Mouse (Mus musculus) hindbrain, embryonic 16.5 days (tissue): Measurements from ENCODE around the gene Psmc3ip. TPM values are rescaled to one million over a fixed set of nuclear protein-coding genes. Genes with fewer than 3 reads are reported as not detected.
"Not testable (repeated sequence)": the region's sequence is repeated elsewhere in the genome, so short reads cannot be mapped to it uniquely, and the experiment has no call there.

Experiments
- ATAC-seq: fragments of 200-750 bp; cut with Nextera tagmentation; 2 replicates; pipeline ENCODE4 v1.8.0; 2017; ENCODE audit warnings: moderate TSS enrichment, moderate library complexity
- H3K27ac ChIP-seq: fragments of 300-500 bp; sonication (generic); 2 replicates; pipeline ENCODE4 v1.5.1; 2014; ENCODE audit warnings: low read depth, mild to moderate bottlenecking, control low read depth, low read length, moderate library complexity
- H3K27me3 ChIP-seq: fragments of 300-500 bp; sonication (generic); replicated peaks from 2 replicates; pipeline ENCODE4 v1.6.1; 2014; ENCODE audit warnings: low read length; ENCODE audit not compliant: control insufficient read depth, insufficient read depth
- H3K36me3 ChIP-seq: fragments of 300-500 bp; sonication (generic); 2 replicates; pipeline ENCODE4 v1.6.1; 2014; ENCODE audit warnings: mild to moderate bottlenecking, low read length, moderate library complexity, mixed read lengths; ENCODE audit not compliant: control insufficient read depth, insufficient read depth
- H3K4me1 ChIP-seq: fragments of 300-500 bp; sonication (generic); 2 replicates; pipeline ENCODE4 v1.6.1; 2014; ENCODE audit warnings: low read depth, low read length; ENCODE audit not compliant: control insufficient read depth, insufficient read depth
- H3K4me2 ChIP-seq: fragments of 300-500 bp; sonication (generic); 2 replicates; pipeline ENCODE4 v1.6.1; 2014; ENCODE audit warnings: mild to moderate bottlenecking, low read length, control low read depth, moderate library complexity
- H3K4me3 ChIP-seq: fragments of 300-500 bp; sonication (generic); 2 replicates; pipeline ENCODE4 v1.5.1; 2014; ENCODE audit warnings: mild to moderate bottlenecking, low read length, control low read depth, moderate library complexity
- H3K9ac ChIP-seq: fragments of 300-500 bp; sonication (generic); 2 replicates; pipeline ENCODE4 v1.6.1; 2014; ENCODE audit warnings: low read depth, mild to moderate bottlenecking, control low read depth, low read length, moderate library complexity
- H3K9me3 ChIP-seq: fragments of 300-500 bp; sonication (generic); 2 replicates; pipeline ENCODE4 v1.6.1; 2014; ENCODE audit warnings: mild to moderate bottlenecking, low read length, moderate library complexity; ENCODE audit not compliant: control insufficient read depth
- WGBS: fragments of 180-500 bp; shearing (Covaris S2); extraction: QIAGEN DNeasy Blood & Tissue Kit; methylation state at CpG from one replicate; pipeline ENCODE4 v1.1.7; 2014; 5-methylcytosine and 5-hydroxymethylcytosine counted together
- polyA plus RNA-seq: library from polyadenylated mRNA; unstranded; fragments of >200 nt; fragmentation: Nextera tagmentation; extraction: Ambion mirVana; gene quantifications from 2 replicates; pipeline ENCODE4 v1.2.1, GENCODE M21; 2015

Gene Psmc3ip
- polyA plus RNA-seq, 1 experiment from 2014 or later, result 17.9 TPM

GRCm38 (mm10) chr11:101133037-101133436 lies 37.8 kb upstream of the Psmc3ip start:
- Histone ChIP-seq H3K36me3 (no peaks in the 10 kb centered on the region), H3K4me3 (no peak overlapping the region), H3K4me1 (no peaks in the 10 kb centered on the region), H3K9me3 (no peaks in the 10 kb centered on the region), H3K27me3 (no peaks in the 10 kb centered on the region), H3K9ac (no peak overlapping the region), H3K4me2 (no peak overlapping the region), H3K27ac (no peak overlapping the region)
- WGBS, result 80% methylated on average over 12 of the region's 12 CpGs
- ATAC-seq, result no peak

GRCm38 (mm10) chr11:101131701-101132100 lies 36.5 kb upstream of the Psmc3ip start:
- Histone ChIP-seq H3K4me1 (no peaks in the 10 kb centered on the region), H3K9me3 (no peaks in the 10 kb centered on the region), H3K9ac (no peak overlapping the region), H3K4me3 (no peak overlapping the region), H3K4me2 (no peak overlapping the region), H3K27ac (no peak overlapping the region), H3K36me3 (peaks cover 2% of the 10 kb centered on the region), H3K27me3 (no peaks in the 10 kb centered on the region)
- 87% methylated on average over 6 of the region's 6 CpGs for WGBS
- no peak for ATAC-seq

- H3K4me2 ChIP-seq, result no peak overlapping the region
- ATAC-seq, result no peak
- H3K4me1 ChIP-seq, result no peaks in the 10 kb centered on the region
Observed at GRCm38 (mm10) chr11:101131187-101131586, 36.0 kb upstream of the Psmc3ip start.

DNA sequence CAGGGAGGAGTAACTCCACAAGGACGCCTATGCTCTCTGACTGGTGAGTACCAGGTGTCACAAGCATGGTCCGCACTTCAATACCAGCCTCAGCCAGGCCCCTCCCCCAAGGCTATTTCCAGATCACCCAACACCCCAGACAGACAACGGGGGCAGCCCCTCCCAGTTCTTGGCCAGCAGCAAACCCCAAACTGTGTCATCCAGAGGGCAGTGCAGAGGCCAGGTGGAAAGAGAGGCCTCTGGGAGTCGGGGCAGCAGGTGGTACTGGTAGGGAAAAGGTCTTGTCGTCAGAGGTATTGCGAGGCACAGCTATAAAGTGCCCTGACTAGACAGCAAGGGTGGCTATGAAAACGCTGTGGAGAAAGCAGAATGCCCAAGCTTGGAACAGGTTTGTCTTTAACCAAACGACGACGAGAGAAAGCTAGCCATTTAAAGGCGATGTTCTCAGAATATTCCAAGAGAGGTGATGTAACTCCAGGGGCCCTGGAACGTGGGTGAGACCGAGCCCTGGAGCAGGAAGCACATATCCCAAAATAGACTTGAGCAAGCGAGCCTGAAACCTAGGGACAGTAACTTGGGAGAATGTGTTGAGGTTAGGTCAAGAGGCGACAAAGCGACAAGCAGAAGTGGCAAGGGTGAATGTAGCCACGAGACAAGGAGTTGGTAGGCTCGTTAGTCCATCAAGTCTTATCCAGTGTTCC lies 35.0 kb upstream of the Psmc3ip start:
- 53% methylated on average over 18 of the region's 18 CpGs for WGBS
- no peaks in the 10 kb centered on the region for H3K9me3 ChIP-seq
- H3K4me3 ChIP-seq, result no peak overlapping the region
- peaks cover 12% of the 10 kb centered on the region for H3K36me3 ChIP-seq
- no peaks in the 10 kb centered on the region for H3K4me1 ChIP-seq
- ATAC-seq, result no peak
- H3K4me2 ChIP-seq, result no peak overlapping the region
- H3K27me3 ChIP-seq, result no peaks in the 10 kb centered on the region
- no peak overlapping the region for H3K27ac ChIP-seq
- no peak overlapping the region for H3K9ac ChIP-seq

More at GRCm38 (mm10) chr11:101131187-101131586, 36.0 kb upstream of the Psmc3ip start:
- H3K4me3 ChIP-seq, result no peak overlapping the region
- no peak overlapping the region for H3K27ac ChIP-seq
- no peaks in the 10 kb centered on the region for H3K27me3 ChIP-seq
- H3K36me3 ChIP-seq, result peaks cover 8% of the 10 kb centered on the region
- H3K9ac ChIP-seq, result no peak overlapping the region
- 79% methylated on average over 2 of the region's 2 CpGs for WGBS
- no peaks in the 10 kb centered on the region for H3K9me3 ChIP-seq

DNA sequence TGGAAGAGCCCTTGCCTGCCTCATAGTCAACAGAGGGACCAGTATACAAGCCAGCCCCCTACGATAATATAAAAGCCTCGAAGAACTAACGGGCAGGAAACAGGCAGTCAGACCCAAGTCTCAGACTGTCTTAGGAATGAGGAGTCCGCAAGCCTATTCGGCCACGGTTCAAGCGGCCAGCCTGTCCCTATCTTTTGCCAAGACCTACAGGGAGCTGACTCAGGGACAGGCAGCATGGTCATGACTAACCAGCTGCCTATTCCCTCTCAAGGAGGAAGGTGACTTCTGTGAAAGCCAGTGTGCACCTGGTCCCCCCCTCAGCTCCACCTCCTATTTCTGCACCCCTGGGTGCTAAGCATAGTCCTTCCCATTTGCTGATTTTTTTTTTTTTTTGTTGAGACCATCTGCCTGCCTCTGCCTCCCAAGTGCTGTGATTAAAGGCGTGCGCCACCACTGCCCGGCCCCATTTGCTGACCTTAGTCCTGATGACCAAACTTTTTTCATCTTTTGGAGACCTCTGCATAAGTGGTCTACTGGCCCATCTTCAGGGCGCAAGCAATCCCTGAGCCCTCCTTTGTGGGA lies 33.9 kb upstream of the Psmc3ip start:
- H3K4me1 ChIP-seq, result no peaks in the 10 kb centered on the region
- no peaks in the 10 kb centered on the region for H3K9me3 ChIP-seq
- H3K36me3 ChIP-seq, result peaks cover 12% of the 10 kb centered on the region
- WGBS, result 89% methylated on average over 11 of the region's 11 CpGs
- H3K27ac ChIP-seq, result no peak overlapping the region
- H3K4me3 ChIP-seq, result no peak overlapping the region
- no peaks in the 10 kb centered on the region for H3K27me3 ChIP-seq
- no peak for ATAC-seq
- H3K9ac ChIP-seq, result no peak overlapping the region
- no peak overlapping the region for H3K4me2 ChIP-seq

- H3K9me3 ChIP-seq, result no peaks in the 10 kb centered on the region
- no peak overlapping the region for H3K9ac ChIP-seq
- H3K36me3 ChIP-seq, result peaks cover 12% of the 10 kb centered on the region
- no peaks in the 10 kb centered on the region for H3K27me3 ChIP-seq
- no peak overlapping the region for H3K4me2 ChIP-seq
- no peaks in the 10 kb centered on the region for H3K4me1 ChIP-seq
- no peak for ATAC-seq
- H3K27ac ChIP-seq, result no peak overlapping the region
- WGBS, result 100% methylated on average over 1 of the region's 1 CpGs
- no peak overlapping the region for H3K4me3 ChIP-seq
Observed at GRCm38 (mm10) chr11:101127075-101127474, 31.8 kb upstream of the Psmc3ip start.

- H3K4me2 ChIP-seq, ATAC-seq, H3K9ac ChIP-seq, H3K9me3 ChIP-seq, H3K4me3 ChIP-seq, H3K4me1 ChIP-seq, H3K27ac ChIP-seq, H3K27me3 ChIP-seq: not testable (repeated sequence)
- H3K36me3 ChIP-seq, result peaks cover 12% of the 10 kb centered on the region
- WGBS, result 100% methylated on average over 6 of the region's 9 CpGs
Observed at GRCm38 (mm10) chr11:101125008-101125407, 29.8 kb upstream of the Psmc3ip start.

GRCm38 (mm10) chr11:101124494-101124893 lies 29.3 kb upstream of the Psmc3ip start:
- H3K27ac ChIP-seq, H3K9me3 ChIP-seq, H3K27me3 ChIP-seq, H3K4me1 ChIP-seq, H3K9ac ChIP-seq, H3K4me2 ChIP-seq, H3K4me3 ChIP-seq, ATAC-seq: not testable (repeated sequence)
- peaks cover 12% of the 10 kb centered on the region for H3K36me3 ChIP-seq
- 97% methylated on average over 8 of the region's 8 CpGs for WGBS

DNA sequence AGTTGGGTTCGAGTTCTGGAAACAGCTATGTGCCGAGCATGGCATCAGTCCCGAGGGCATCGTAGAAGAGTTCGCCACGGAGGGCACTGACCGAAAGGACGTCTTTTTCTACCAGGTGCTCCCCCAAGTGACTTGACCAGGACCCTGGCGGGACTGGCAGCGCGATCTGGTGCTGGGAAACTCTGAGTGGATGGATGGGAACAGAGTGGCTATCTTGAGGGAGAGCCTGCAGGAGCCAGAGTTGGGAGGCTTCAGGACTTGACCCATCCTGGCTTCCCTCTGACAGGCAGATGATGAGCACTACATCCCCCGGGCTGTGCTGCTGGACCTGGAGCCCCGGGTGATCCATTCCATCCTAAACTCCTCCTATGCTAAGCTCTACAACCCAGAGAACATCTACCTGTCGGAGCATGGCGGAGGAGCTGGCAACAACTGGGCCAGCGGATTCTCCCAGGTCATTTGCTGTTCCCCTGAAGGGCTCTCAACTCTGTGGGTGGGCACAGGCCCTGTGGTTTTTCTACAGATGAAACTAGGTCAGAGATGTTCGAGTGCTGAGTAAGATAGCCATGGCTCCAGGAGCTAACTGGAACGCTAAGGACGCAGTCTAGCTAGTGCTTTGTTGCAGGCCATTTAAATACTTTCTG lies 25.4 kb upstream of the Psmc3ip start:
- H3K36me3 ChIP-seq, result no peaks in the 10 kb centered on the region; the same call in none of the 2 replicates
- peak overlapping the region; percentile 88 for H3K27ac ChIP-seq
- peaks cover 28% of the 10 kb centered on the region for H3K4me1 ChIP-seq
- 20% methylated on average over 19 of the region's 19 CpGs for WGBS
- H3K9ac ChIP-seq, result peak overlapping the region; percentile 73
- no peaks in the 10 kb centered on the region for H3K27me3 ChIP-seq
- peak overlapping the region; percentile 99 for H3K4me3 ChIP-seq
- peak overlapping the region; percentile 88 for H3K4me2 ChIP-seq
- ATAC-seq, result no peak
- H3K9me3 ChIP-seq, result no peaks in the 10 kb centered on the region
